Mouse (Mus musculus) midbrain, embryonic 14.5 days (tissue): ENCODE results near the gene Kcnh1. TPM values are rescaled to one million over a fixed set of nuclear protein-coding genes. Genes with fewer than 3 reads are reported as not detected.

ENCODE experiments used
- ATAC-seq: fragments of 200-750 bp; cut with Nextera tagmentation; 2 replicates; pipeline ENCODE4 v1.8.0; 2017; ENCODE audit warnings: moderate number of reproducible peaks, moderate library complexity; ENCODE audit not compliant: low FRiP score, low TSS enrichment
- DNase-seq: peaks from one replicate; pipeline ENCODE4 v3.0.0-alpha.2; 2015
- H3K27ac ChIP-seq: fragments of 300-500 bp; sonication (generic); replicated peaks from 2 replicates; pipeline ENCODE4 v1.5.1; 2014; ENCODE audit warnings: mild to moderate bottlenecking, low read depth, low read length, moderate library complexity
- H3K27me3 ChIP-seq: fragments of 300-500 bp; sonication (generic); 2 replicates; pipeline ENCODE4 v1.6.1; 2014; ENCODE audit warnings: low read length, control low read depth, mixed read lengths; ENCODE audit not compliant: control insufficient read depth, insufficient read depth
- H3K36me3 ChIP-seq: fragments of 300-500 bp; sonication (generic); 2 replicates; pipeline ENCODE4 v1.6.1; 2014; ENCODE audit warnings: low read length, control low read depth; ENCODE audit not compliant: control insufficient read depth, insufficient read depth
- H3K4me1 ChIP-seq: fragments of 300-500 bp; sonication (generic); 2 replicates; pipeline ENCODE4 v1.6.1; 2014; ENCODE audit warnings: mild to moderate bottlenecking, antibody characterized with exemption, low read length, control low read depth; ENCODE audit not compliant: control insufficient read depth, insufficient read depth
- H3K4me2 ChIP-seq: fragments of 300-500 bp; sonication (generic); 2 replicates; pipeline ENCODE4 v1.6.1; 2014; ENCODE audit warnings: mild to moderate bottlenecking, low read length, moderate library complexity
- H3K4me3 ChIP-seq: fragments of 300-500 bp; sonication (generic); replicated peaks from 2 replicates; pipeline ENCODE4 v1.5.1; 2014; ENCODE audit warnings: low read depth, low read length
- H3K9ac ChIP-seq: fragments of 300-500 bp; sonication (generic); replicated peaks from 2 replicates; pipeline ENCODE4 v1.6.1; 2014; ENCODE audit warnings: mild to moderate bottlenecking, low read length, moderate library complexity
- H3K9me3 ChIP-seq: fragments of 300-500 bp; sonication (generic); 2 replicates; pipeline ENCODE4 v1.6.1; 2016; ENCODE audit warnings: low read length, control low read depth, mixed read lengths; ENCODE audit not compliant: control insufficient read depth
- WGBS: fragments of 180-500 bp; shearing (Covaris S2); extraction: QIAGEN DNeasy Blood & Tissue Kit; methylation state at CpG from one replicate; pipeline ENCODE4 v1.1.7; 2014; 5-methylcytosine and 5-hydroxymethylcytosine counted together
- polyA plus RNA-seq: library from polyadenylated mRNA; unstranded; fragments of >200 nt; fragmentation: Nextera tagmentation; extraction: Ambion mirVana; gene quantifications from 2 replicates; pipeline ENCODE4 v1.2.1, GENCODE M21; 2014

Gene Kcnh1
- polyA plus RNA-seq, 1 experiment from 2014 or later, result 2.1 TPM

GRCm38 (mm10) chr1:192457526-192458206 lies 267.1 kb downstream of the Kcnh1 start:
- no peaks in the 10 kb centered on the region for H3K4me1 ChIP-seq
- no peak overlapping the region for H3K4me3 ChIP-seq
- 82% methylated on average over 6 of the region's 6 CpGs for WGBS
- H3K9me3 ChIP-seq, result no peaks in the 10 kb centered on the region
- no peaks in the 10 kb centered on the region for H3K27me3 ChIP-seq
- no peak overlapping the region for H3K9ac ChIP-seq
- DNase-seq (peak; percentile 45), ATAC-seq (no peak)
- H3K27ac ChIP-seq, result no peak overlapping the region
- no peaks in the 10 kb centered on the region for H3K36me3 ChIP-seq
- no peak overlapping the region for H3K4me2 ChIP-seq

- H3K4me3 ChIP-seq, result no peak overlapping the region
- ATAC-seq (no peak), DNase-seq (no peak)
- no peak overlapping the region for H3K9ac ChIP-seq
- H3K9me3 ChIP-seq, result no peaks in the 10 kb centered on the region
- H3K27ac ChIP-seq, result no peak overlapping the region
- 82% methylated on average over 4 of the region's 4 CpGs for WGBS
- no peak overlapping the region for H3K4me2 ChIP-seq
- no peaks in the 10 kb centered on the region for H3K27me3 ChIP-seq
- H3K36me3 ChIP-seq, result no peaks in the 10 kb centered on the region
- no peaks in the 10 kb centered on the region for H3K4me1 ChIP-seq
Observed at GRCm38 (mm10) chr1:192463732-192464131, 273.2 kb downstream of the Kcnh1 start.

GRCm38 (mm10) chr1:192472366-192472765 lies 281.8 kb downstream of the Kcnh1 start:
- Histone ChIP-seq H3K9ac (no peak overlapping the region), H3K27ac (no peak overlapping the region), H3K4me1 (no peaks in the 10 kb centered on the region), H3K4me2 (no peak overlapping the region), H3K27me3 (no peaks in the 10 kb centered on the region), H3K36me3 (no peaks in the 10 kb centered on the region), H3K4me3 (no peak overlapping the region), H3K9me3 (no peaks in the 10 kb centered on the region)
- DNase-seq (peak; percentile 24), ATAC-seq (no peak)
- WGBS, result 65% methylated on average over 4 of the region's 4 CpGs

- Histone ChIP-seq H3K36me3 (no peaks in the 10 kb centered on the region), H3K9me3 (no peaks in the 10 kb centered on the region), H3K4me3 (no peak overlapping the region), H3K9ac (no peak overlapping the region), H3K27ac (no peak overlapping the region), H3K27me3 (no peaks in the 10 kb centered on the region), H3K4me2 (no peak overlapping the region), H3K4me1 (no peaks in the 10 kb centered on the region)
- DNase-seq (no peak), ATAC-seq (no peak)
- WGBS, result 94% methylated on average over 6 of the region's 6 CpGs
Observed at GRCm38 (mm10) chr1:192473134-192473533, 282.6 kb downstream of the Kcnh1 start.

- Histone ChIP-seq H3K4me3 (no peak overlapping the region), H3K27ac (no peak overlapping the region), H3K4me1 (no peaks in the 10 kb centered on the region), H3K9me3 (no peaks in the 10 kb centered on the region), H3K36me3 (no peaks in the 10 kb centered on the region), H3K9ac (no peak overlapping the region), H3K27me3 (no peaks in the 10 kb centered on the region), H3K4me2 (no peak overlapping the region)
- no peak for DNase-seq
- WGBS, result 82% methylated on average over 7 of the region's 7 CpGs
- ATAC-seq, result no peak
Observed at GRCm38 (mm10) chr1:192476704-192477103, 286.1 kb downstream of the Kcnh1 start.

- Histone ChIP-seq H3K36me3 (no peaks in the 10 kb centered on the region), H3K4me3 (no peak overlapping the region), H3K9me3 (no peaks in the 10 kb centered on the region), H3K4me1 (no peaks in the 10 kb centered on the region), H3K27ac (no peak overlapping the region), H3K9ac (no peak overlapping the region), H3K27me3 (no peaks in the 10 kb centered on the region), H3K4me2 (no peak overlapping the region)
- WGBS, result 79% methylated on average over 6 of the region's 6 CpGs
- DNase-seq (peak; percentile 39), ATAC-seq (no peak)
Observed at GRCm38 (mm10) chr1:192477556-192477955, 287.0 kb downstream of the Kcnh1 start.

GRCm38 (mm10) chr1:192478176-192478575 lies 287.6 kb downstream of the Kcnh1 start:
- 73% methylated on average over 5 of the region's 5 CpGs for WGBS
- no peak for ATAC-seq

GRCm38 (mm10) chr1:192480072-192480784 lies 289.7 kb downstream of the Kcnh1 start:
- Histone ChIP-seq H3K9me3 (no peaks in the 10 kb centered on the region), H3K36me3 (no peaks in the 10 kb centered on the region), H3K9ac (no peak overlapping the region), H3K4me1 (no peaks in the 10 kb centered on the region), H3K4me2 (no peak overlapping the region), H3K27me3 (no peaks in the 10 kb centered on the region), H3K4me3 (no peak overlapping the region), H3K27ac (no peak overlapping the region)
- DNase-seq (no peak), ATAC-seq (no peak)
- WGBS, result 87% methylated on average over 8 of the region's 8 CpGs

More at GRCm38 (mm10) chr1:192478176-192478575, 287.6 kb downstream of the Kcnh1 start:
- H3K4me3 ChIP-seq, result no peak overlapping the region
- no peaks in the 10 kb centered on the region for H3K4me1 ChIP-seq
- no peaks in the 10 kb centered on the region for H3K36me3 ChIP-seq
- no peaks in the 10 kb centered on the region for H3K9me3 ChIP-seq
- peak; percentile 33 for DNase-seq
- no peaks in the 10 kb centered on the region for H3K27me3 ChIP-seq
- H3K27ac ChIP-seq, result no peak overlapping the region
- H3K4me2 ChIP-seq, result no peak overlapping the region
- H3K9ac ChIP-seq, result no peak overlapping the region

GRCm38 (mm10) chr1:192481446-192481845 lies 290.9 kb downstream of the Kcnh1 start:
- Histone ChIP-seq H3K4me1 (no peaks in the 10 kb centered on the region), H3K4me2 (no peak overlapping the region), H3K9ac (no peak overlapping the region), H3K27ac (no peak overlapping the region), H3K36me3 (no peaks in the 10 kb centered on the region), H3K4me3 (no peak overlapping the region), H3K27me3 (no peaks in the 10 kb centered on the region), H3K9me3 (no peaks in the 10 kb centered on the region)
- ATAC-seq (no peak), DNase-seq (no peak)
